Mouse (Mus musculus) mature B cell (primary cell): ENCODE results near the gene Colgalt1.

Source experiments
- in situ Hi-C: fragments of 300-500 bp; cut with MboI; formaldehyde crosslinking; loops from 2 replicates; pipeline ENCODE4 v1.14.3; 2019

Colgalt1 gene

GRCm38 (mm10) chr8:71591017-71591416, 19.8 kb upstream of the Colgalt1 start:
- in situ Hi-C loops: no loop called here

- in situ Hi-C loops: no loop called here
Measured at GRCm38 (mm10) chr8:71591471-71592373, 19.1 kb upstream of the Colgalt1 start, which contains the start of gene Pgls. Gene Pgls (plus strand): TSS chr8:71592176.

- in situ Hi-C loops: no loop called here
Measured at GRCm38 (mm10) chr8:71592374-71593170, 18.2 kb upstream of the Colgalt1 start.

- in situ Hi-C loops: no loop called here
Measured at GRCm38 (mm10) chr8:71593556-71594323, 17.1 kb upstream of the Colgalt1 start.

- in situ Hi-C loops: no loop called here
Measured at GRCm38 (mm10) chr8:71594324-71594722, 16.5 kb upstream of the Colgalt1 start.

GRCm38 (mm10) chr8:71595862-71596261, 14.9 kb upstream of the Colgalt1 start:
- in situ Hi-C loops: no loop called here

- in situ Hi-C loops: no loop called here
Measured at GRCm38 (mm10) chr8:71596384-71596783, 14.4 kb upstream of the Colgalt1 start.

DNA sequence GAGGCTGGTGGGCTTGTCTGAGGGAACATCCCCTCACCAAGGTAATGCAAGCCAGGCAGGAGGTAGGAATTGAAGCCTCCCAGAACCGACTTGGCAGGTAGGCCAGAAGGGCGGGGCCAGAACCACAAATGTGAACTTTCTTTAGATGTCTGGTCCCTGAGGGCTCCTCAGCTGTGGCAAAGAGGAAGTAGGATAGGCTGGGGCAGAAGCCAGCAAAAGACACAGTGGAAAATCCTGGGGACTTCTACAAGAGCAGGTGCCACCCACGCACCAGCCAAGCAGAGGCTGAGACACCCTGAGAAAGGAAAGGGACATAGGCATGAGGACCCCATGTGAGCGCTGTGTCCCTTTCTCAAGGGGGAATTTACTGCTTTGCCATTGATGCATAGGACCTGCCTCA, 14.0 kb upstream of the Colgalt1 start:
- in situ Hi-C loops: no loop called here

DNA sequence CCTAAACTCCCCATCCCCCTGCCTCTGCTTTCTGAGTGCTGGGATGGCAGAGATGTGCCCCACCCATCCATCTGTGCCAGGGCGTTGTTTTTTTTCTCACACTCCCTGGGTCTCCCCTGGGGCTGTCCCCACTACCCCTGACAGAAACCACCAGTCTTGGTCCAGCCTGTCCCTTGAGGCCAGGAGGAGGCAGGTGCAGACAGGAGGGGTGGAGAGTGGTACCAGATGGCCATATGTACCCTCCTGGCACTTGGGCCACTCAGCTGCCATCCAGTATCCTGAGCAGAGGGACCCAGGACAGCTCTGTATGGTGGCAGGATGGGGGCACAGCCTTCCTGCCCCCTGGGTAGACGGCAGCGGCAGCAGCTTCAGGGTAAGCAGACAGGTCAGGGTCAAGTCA, 13.3 kb upstream of the Colgalt1 start, which contains the start of gene Fam129c:
Gene Fam129c, plus strand, starts transcription at position 198 of the 400 bp plus-strand sequence.
- in situ Hi-C loops: no loop called here

DNA sequence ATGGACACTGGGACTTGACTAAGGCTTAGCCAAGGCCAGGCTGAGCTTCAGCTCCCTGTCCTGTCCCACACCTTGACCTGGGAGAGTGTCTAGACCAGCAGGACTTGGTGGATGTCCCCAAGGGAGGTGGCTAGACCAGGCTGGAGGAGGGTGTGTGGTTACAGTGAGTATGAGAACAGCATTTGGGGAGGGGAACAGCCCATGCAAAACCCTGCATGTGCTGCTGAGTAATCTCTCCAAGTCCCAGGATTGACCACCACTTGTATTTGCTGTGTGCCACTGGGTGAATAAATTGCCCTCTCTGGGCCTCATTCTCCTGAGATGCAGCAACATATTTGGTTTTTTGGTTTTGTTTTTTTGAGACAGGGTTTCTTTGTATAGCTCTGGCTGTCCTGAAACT, 12.4 kb upstream of the Colgalt1 start:
- in situ Hi-C loops: no loop called here

- in situ Hi-C loops: no loop called here
Measured at GRCm38 (mm10) chr8:71598841-71599240, 12.0 kb upstream of the Colgalt1 start.

- in situ Hi-C loops: no loop called here
Measured at GRCm38 (mm10) chr8:71601939-71602665, 8.7 kb upstream of the Colgalt1 start.

DNA sequence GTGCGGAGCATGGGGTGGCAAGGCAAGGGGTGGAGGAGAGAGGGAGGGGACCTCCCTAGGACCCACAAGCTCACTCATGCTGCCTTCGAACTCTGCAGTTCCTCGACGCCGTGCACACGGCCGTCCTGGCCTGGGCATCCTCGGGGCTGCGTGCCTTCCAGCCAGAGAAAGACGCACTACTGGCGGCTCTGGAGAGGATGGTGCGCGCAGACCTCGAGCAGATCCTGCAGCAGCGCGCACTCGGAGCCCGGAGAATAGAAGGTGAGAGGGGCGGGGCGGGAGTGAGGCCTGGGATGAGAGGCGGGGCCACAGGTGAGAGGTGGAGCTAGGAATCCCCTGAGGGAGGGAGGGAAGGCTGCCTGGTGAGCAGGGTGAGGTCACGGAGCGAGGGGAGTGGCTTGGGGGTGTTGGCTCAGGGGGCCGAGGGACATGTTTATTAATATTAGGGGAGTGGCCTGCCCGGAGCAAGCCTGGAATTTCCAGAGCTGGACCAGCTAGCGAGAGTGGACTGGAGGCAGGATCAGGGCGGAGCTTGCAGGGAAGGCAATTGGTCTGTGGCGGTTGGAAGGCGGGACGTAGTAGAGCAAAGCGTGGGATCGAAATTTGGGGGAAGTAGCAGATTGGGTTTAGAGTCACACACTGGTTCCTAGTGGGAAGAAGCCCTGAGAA, 8.0 kb upstream of the Colgalt1 start:
- in situ Hi-C loops: no loop called here

DNA sequence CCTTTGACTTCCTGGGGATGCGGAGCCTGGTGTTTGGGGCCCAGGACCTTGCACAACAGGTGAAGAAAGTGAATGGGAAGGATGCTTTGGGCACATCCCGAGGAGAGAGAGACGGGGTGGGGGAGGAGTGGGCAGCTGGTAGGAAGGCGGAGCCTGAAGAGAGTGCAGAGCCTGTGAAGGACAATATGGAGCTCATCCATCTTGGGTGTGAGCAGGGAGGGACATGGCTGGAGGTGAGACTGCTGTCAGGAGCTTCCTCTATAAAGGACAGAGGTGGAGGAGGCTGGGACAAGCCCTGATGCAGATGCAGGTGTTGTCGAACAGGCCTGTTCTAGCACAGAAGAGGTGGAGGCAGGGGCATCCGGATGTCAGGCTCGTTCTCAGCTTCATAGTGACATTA, 6.8 kb upstream of the Colgalt1 start:
- in situ Hi-C loops: no loop called here

DNA sequence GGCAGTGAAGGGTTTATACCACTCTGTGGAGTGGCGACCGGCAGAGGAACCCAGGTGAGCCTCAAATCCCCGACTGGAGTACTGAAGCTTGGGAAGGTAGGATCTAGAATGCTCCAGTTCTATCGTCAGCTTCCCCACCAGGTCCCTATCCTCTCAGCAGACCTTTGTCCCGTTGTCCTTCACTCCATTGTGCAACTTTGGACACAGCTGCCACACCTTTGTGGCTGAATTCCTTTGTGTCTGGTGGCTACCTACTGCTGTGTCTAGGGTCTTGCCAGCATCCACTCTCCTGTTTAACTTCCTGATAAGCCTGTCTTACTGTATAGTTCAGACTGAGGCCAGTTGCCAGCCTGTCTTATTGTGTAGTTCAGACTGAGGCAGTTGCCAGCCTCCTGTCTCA, 1.3 kb downstream of the Colgalt1 start:
- in situ Hi-C loops: no loop called here

- in situ Hi-C loops: no loop called here
Measured at GRCm38 (mm10) chr8:71613418-71613817, 2.6 kb downstream of the Colgalt1 start.

DNA sequence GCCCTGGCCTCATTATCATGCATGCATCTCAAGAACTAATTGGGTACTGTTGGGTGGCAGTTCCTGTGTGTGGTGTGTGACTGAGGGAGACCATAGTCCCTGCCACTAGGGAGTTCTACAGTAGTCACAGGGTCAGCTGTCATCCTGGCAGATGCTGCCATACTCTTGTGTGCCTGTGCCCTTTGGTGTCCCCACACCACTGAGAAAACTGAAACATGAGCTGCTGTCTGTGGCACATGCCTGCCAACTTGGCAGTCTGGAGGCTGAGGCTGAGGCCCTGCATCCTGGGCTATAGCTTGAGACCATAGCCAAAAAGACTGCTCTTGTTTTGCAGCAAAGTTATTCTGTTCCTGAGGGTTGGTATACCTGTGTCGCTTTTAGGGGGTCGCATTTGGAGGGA, 9.0 kb downstream of the Colgalt1 start:
- in situ Hi-C loops: no loop called here

GRCm38 (mm10) chr8:71625088-71625487, 14.3 kb downstream of the Colgalt1 start:
- in situ Hi-C loops: no loop called here

DNA sequence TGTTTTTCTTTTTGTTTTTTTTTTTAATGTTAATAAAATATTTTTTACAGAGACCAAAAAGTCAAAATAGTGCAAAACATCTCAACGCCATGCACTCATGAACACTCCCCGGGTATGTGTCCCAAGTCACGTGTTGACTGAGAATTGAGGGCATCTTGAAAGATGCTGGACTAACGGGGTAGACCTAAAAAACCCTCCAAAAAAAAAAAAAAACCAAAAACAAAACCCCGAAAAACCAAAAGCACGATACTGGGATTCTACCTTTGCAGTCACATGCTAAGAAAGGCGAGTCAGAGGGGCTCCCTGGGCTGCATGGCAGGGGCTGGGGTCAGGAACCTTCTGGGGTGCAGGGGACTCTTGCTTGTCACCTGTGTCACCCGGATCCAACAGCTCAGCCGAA, 16.0 kb downstream of the Colgalt1 start:
- in situ Hi-C loops: no loop called here

DNA sequence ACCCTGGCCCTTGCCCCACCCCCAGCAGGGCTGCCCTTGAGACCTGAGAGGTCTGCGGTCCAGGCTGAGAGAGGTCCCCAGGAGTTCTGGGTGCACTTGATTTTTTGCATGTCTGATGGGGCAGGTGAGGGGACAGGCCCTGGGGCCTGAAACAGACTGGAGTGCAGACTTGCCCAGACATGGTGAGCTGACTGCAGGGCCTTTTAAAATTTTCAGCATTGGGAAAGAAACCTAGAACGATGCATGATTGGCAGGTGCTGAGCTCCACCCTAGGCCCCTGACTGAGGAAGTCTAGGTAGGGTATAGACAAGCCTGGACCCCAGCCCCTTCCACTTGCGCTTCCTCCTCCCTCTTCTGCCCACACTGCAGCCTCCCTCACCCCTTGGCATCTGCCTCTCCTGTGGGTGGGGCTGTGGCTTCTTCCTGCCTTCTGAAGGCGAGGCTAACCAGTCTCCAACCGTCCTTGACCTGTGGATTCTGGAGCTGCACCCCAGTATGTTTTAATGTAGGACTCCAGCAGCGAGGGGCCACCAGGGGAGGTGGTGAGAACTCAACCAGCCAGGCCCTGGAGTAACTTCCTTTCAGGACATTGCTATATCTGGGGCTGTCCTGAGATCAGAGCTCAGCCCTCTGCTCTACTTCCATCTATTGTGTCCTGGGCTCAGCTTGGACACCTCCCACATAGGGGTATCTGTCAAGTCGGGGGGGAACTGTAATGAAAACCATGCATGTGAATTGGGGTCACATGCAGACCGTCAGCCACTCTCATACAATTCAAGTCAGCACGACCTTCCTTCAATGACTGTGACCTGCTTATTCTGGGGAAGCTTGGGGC, 16.7 kb downstream of the Colgalt1 start:
- in situ Hi-C loops: no loop called here
